Mouse (Mus musculus) embryonic stem cell, embryonic (primary cell): Measurements from ENCODE around the gene Gm20425.

Experiments
- CTCF ChIA-PET, 4 experiments: fragments of 300-600 bp in 2 of 4; fragments of 350-600 bp in 2 of 4; sonication (Branson Sonifier 250); formaldehyde crosslinking; loops; one replicate each; lab custom pipeline; 2022; ENCODE audit warnings: inconsistent platforms in 2 of 4; lab: Charles Lee
- POLR2A ChIA-PET, 4 experiments: fragments of 300-600 bp in 2 of 4; fragments of 350-600 bp in 2 of 4; sonication (Branson Sonifier 250); formaldehyde crosslinking; loops; one replicate each; lab custom pipeline; 2022; ENCODE audit warnings: antibody characterized with exemption in 4 of 4, inconsistent platforms in 1 of 4; lab: Charles Lee

Gm20425 gene

DNA sequence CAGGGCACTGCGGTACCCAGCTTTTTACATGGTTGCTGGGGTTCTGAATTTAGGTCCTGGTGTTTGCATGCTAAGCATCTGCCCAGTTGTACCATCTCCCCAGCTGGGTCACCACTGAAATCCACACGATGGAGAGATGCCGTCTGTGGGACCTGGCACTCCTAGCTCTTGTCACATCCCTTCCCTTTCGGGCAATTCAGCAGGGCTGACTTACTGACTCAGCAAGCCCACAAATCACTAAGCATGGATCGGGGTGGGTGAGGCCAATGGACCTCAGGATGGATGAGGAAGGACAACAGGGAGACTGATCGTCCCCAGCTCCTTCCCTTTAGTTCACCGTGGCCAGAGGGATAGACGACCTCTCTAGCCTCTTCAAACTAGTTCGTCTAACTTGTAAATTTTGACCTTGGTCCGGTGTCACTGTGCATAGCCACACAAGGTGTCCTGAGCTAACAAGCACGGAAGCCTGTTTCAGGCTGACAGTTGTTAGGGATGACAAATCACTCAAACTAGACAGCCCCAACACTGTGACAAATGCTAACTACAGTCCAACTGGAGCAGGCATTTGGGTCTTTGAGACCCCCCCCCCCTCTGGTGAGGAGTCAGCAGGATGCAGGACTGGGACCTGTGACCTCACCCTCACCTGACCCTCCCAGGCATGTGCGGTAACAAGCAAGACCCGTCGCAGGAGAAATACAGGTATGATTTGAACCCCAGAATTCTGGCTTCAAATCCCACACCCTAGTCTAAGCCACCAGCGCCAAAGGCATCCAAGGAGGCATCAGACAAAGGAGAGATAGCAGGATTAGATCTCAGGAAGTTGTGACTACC is 855 bp downstream of the Gm20425 start:
- ChIA-PET POLR2A (interaction anchor here (0.6 to 3.0 kb wide), 11 partner anchors 10 to 1416 kb away, joined by 3 to 14 read pairs (median 3); partner anchors contain the start of genes 1300017J02Rik (in 3 of the 4) and Topbp1 (in 3 of the 4)), CTCF (interaction anchor here in 3 of 4 experiments (1.2 to 3.5 kb wide), 4 partner anchors 21 to 137 kb away, joined by 5 to 20 read pairs (median 8); no protein-coding TSS in a partner anchor)

GRCm38 (mm10) chr9:103228370-103229003 is 1.6 kb downstream of the Gm20425 start:
- CTCF ChIA-PET, result interaction anchor here (0.6 to 3.5 kb wide), 5 partner anchors 21 to 368 kb away, joined by 3 to 20 read pairs (median 5); no protein-coding TSS in a partner anchor
- POLR2A ChIA-PET, result interaction anchor here (0.6 to 3.0 kb wide), 13 partner anchors 10 to 1417 kb away, joined by 3 to 14 read pairs (median 4); partner anchors contain the start of genes 1300017J02Rik (in 3 of the 4) and Topbp1 (in 3 of the 4)

DNA sequence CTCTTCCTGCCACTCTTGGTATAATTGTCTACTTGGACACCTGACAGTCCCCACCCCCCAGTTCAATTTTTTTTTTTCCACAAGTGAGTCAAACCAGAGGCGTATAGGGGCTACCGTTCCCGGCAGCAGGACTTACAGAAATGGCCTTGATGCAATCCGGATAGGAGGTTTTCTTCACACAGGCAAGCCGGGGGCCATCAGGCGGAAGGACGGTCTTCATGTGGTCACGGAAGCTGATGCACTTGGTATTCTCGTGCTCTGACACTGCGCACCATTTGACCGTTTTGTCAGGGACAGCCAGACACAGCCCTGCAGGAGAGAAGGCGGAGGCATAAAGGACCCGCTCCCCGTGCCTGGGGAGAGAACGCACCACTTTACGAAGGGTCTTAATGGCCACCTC is 2.3 kb downstream of the Gm20425 start:
- CTCF ChIA-PET, result interaction anchor here (0.6 to 3.5 kb wide), 6 partner anchors 20 to 368 kb away, joined by 3 to 20 read pairs (median 5); no protein-coding TSS in a partner anchor

DNA sequence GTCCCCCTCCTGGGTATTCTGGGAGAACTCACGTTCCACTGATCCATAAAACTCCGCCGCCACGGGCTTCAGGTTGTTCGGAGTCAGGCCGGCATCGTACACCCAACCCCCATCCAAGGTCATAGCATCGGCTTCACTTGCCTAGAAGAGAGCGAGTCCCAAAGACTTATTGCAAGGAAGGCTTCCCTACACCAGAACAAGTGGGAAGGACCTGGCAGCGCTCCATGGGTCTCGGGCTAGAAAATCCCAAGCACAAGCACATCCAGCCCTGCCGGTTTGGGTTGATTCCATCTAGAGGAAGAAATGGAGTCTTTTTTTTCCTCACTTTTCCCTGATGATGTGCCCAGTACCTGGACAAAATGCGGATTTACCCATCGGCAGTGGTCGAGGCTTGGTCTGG is 3.3 kb downstream of the Gm20425 start:
- ChIA-PET POLR2A (interaction anchor here in 1 of 4 experiments (3.0 kb wide), 1 partner anchor 78 kb away, joined by 14 read pairs; the partner anchor contains the start of genes 1300017J02Rik and Topbp1), CTCF (interaction anchor here in 2 of 4 experiments (0.7 to 2.6 kb wide), 4 partner anchors 19 to 76 kb away, joined by 3 to 15 read pairs (median 6); no protein-coding TSS in a partner anchor)

More for the DNA sequence above, 2.3 kb downstream of the Gm20425 start:
- POLR2A ChIA-PET, result interaction anchor here in 3 of 4 experiments (0.6 to 3.0 kb wide), 4 partner anchors 36 to 491 kb away, joined by 4 to 14 read pairs (median 7); partner anchors contain the start of genes 1300017J02Rik (in 2 of the 3) and Topbp1 (in 2 of the 3)

DNA sequence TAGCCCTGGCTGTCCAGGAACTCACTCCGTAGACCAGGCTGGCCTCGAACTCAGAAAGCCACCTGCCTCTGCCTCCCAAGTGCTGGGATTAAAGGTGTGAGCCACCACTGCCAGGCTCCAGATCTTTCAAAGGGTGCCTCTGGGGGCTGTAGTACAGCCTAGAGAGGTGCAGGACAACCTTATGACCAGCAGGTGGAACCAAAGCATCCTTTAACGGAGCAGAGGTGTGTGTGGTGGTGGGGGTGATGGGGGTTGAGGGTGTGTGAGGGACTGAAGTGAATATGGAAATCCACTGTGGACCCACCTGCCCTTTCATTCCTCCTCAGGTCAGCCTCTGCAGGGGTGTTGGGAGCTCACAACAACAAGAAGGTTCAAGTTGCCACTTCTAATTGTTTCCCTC is 4.6 kb downstream of the Gm20425 start:
- CTCF ChIA-PET, result interaction anchor here (0.6 to 2.6 kb wide), 10 partner anchors 18 to 271 kb away, joined by 3 to 18 read pairs (median 4); partner anchors contain the start of genes 1300017J02Rik (in 1 of the 4) and Topbp1 (in 1 of the 4)
- POLR2A ChIA-PET, result interaction anchor here in 3 of 4 experiments (0.6 to 1.2 kb wide), 6 partner anchors 14 to 351 kb away, joined by 3 to 6 read pairs (median 4); partner anchors contain the start of genes 1300017J02Rik (in 1 of the 3) and Topbp1 (in 1 of the 3)

- CTCF ChIA-PET, result interaction anchor here in 2 of 4 experiments (1.5 to 2.6 kb wide), 3 partner anchors 17 to 78 kb away, joined by 6 to 18 read pairs (median 8); no protein-coding TSS in a partner anchor
Measured at GRCm38 (mm10) chr9:103224721-103225120, 5.4 kb downstream of the Gm20425 start.

DNA sequence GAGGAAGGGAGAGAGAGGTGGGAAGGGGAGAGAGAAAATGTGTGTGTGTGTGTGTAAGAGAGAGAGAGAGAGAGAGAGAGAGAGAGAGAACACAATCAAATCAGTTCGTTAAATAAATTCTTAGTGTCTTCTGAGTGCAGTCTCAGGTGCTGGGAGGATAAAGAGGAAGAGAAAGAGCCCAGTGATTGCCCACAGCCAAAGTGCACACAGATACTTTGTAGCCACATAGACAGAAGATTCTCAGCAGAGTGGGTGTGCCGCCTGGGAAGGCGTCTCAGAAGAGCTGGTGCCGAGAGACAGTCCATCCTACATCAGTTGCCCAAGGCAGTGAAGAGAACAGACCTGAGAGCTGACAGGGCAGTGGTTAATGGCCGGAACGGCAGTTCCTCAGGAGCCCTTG is 15.8 kb downstream of the Gm20425 start:
- ChIA-PET POLR2A (interaction anchor here in 1 of 4 experiments (0.6 kb wide), 1 partner anchor 74 kb away, joined by 3 read pairs; no protein-coding TSS in a partner anchor), CTCF (interaction anchor here in 1 of 4 experiments (0.6 kb wide), 1 partner anchor 112 kb away, joined by 3 read pairs; no protein-coding TSS in a partner anchor)

More at GRCm38 (mm10) chr9:103224721-103225120, 5.4 kb downstream of the Gm20425 start:
- POLR2A ChIA-PET, result no interaction called here

- CTCF ChIA-PET, result no interaction called here
- POLR2A ChIA-PET, result interaction anchor here in 2 of 4 experiments (0.6 to 1.3 kb wide), 2 partner anchors 73 to 89 kb away, joined by 3 read pairs; no protein-coding TSS in a partner anchor
Measured at GRCm38 (mm10) chr9:103213631-103214030, 16.5 kb downstream of the Gm20425 start.

DNA sequence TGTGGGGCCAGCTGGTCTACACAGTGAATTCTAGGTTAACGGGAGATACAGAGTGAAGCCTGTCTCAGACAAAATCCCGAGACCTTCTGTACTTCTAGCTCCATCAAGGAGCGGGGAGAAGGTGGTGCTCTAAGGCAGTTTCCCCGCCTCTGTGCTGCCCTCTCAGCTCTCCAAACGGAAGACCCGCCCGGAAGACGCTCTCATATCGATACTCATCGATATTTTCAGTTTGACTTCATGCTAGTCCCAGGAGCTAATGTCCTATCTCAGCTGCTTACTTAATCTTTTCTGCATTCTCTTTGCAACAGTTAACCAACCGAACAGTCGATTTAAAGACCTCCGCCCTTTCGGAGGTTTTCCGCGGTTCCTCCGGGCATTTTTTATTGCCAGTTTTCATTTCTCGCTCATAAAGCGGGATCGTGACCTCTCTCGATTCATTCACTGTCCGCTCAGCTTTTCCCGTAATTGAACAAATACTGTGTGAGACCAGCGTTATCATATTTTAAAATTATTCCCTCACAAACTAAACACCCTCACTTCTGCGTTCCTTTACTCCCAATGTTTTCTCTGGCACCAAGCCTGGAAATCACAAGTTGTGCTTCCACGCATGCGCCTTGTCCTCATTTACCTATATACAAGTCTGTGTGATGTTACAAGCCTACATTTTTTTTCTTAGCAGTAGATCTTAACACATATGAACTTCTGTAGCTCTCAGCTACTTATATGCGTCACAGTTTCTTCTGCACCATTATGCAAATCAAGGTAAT is 17.3 kb downstream of the Gm20425 start:
- ChIA-PET CTCF (no interaction called here), POLR2A (interaction anchor here in 3 of 4 experiments (0.6 to 1.3 kb wide), 4 partner anchors 48 to 90 kb away, joined by 3 to 5 read pairs (median 3); no protein-coding TSS in a partner anchor)

DNA sequence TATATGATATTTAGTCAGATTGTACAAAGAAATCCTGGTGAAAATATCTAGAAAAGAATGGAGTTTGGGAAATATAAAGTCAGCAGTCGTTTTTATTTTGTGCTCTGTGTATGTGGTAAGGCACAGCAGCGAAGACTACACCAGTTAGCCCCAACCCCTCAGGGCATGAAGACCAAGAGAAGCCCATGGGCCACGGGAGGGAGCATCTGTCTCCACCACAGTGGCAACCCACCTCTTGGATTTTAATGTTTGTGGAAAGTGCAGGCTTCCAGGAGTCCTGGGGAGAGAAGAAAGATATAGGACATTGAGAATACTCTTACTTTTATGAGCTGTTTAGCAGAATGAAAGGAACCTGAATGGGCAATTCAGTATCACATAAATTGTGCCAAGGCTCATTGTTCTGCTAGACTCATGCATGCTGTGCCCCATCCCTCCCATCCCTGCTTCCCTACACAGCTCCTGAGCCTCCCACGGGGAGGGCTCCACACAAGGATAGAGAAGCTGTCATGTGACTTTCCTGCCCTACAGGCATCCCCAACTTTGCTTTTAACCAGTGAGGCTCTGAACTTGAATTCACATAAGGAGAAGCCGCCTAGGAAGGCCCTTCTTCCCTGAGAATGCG is 21.2 kb downstream of the Gm20425 start:
- ChIA-PET POLR2A (interaction anchor here in 2 of 4 experiments (1.5 kb wide), 2 partner anchors 96 kb away, joined by 5 to 6 read pairs; partner anchors contain the start of genes 1300017J02Rik (in 2 of the 2) and Topbp1 (in 2 of the 2)), CTCF (interaction anchor here (0.5 to 1.4 kb wide), 5 partner anchors 60 to 234 kb away, joined by 3 to 6 read pairs (median 4); no protein-coding TSS in a partner anchor)

- POLR2A ChIA-PET, result interaction anchor here in 3 of 4 experiments (0.6 to 1.5 kb wide), 16 partner anchors 9 to 516 kb away, joined by 3 to 7 read pairs (median 4); partner anchors contain the start of genes 1300017J02Rik (in 3 of the 3) and Topbp1 (in 3 of the 3)
- CTCF ChIA-PET, result interaction anchor here (0.5 to 1.7 kb wide), 62 partner anchors 8 to 1339 kb away, joined by 3 to 23 read pairs (median 4); partner anchors contain the start of genes 1300017J02Rik (in 4 of the 4), Topbp1 (in 4 of the 4), Trf (in 2 of the 4) and Gm20425 (in 1 of the 4)
Measured at GRCm38 (mm10) chr9:103207846-103208245, 22.3 kb downstream of the Gm20425 start.

DNA sequence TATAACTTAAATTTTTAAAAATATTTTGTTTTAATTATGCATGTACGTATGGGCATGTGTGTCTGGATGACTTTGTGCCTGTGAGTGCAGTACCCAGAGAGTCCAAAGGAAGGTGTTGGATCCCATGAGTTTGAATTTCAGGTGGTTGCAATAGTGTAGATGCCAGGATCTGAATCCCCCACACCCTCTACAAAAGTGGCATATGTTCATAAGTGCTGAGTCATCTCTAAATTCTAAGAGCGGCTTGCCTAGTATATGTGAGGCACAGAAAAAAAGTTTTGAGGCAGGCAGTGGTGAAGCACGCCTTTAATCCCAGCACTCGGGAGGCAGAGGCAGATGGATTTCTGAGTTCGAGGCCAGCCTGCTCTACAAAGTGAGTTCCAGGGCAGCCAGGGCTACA is 24.3 kb downstream of the Gm20425 start:
- CTCF ChIA-PET, result interaction anchor here in 2 of 4 experiments (0.7 to 1.2 kb wide), 3 partner anchors 64 to 358 kb away, joined by 3 to 7 read pairs (median 6); no protein-coding TSS in a partner anchor
- POLR2A ChIA-PET, result no interaction called here

GRCm38 (mm10) chr9:103201561-103202260 is 28.4 kb downstream of the Gm20425 start, which contains the start of gene Srprb:
Srprb (minus strand) TSS chr9:103202137.
- ChIA-PET CTCF (no interaction called here), POLR2A (interaction anchor here (0.5 to 3.2 kb wide), 12 partner anchors 9 to 253 kb away, joined by 3 to 17 read pairs (median 4); no protein-coding TSS in a partner anchor)

DNA sequence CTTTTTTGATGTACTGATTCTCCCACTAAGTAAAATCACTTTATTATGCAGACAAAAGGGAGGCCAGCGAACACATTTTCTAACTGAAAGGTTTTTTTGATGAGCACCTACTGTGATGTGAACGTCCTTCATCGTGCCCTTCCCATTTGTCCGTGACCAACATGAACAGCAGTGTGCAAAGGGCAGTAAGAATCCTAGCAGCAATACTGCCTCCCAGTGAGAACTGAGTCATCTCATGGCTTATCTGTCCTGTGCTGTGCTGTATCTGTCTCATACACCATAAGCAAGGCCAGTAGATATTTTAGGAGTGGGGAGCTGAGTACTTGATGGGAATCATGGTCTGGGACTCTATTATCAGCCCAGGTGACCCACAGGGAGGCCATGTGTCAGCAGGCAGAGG is 41.7 kb downstream of the Gm20425 start:
- ChIA-PET CTCF (no interaction called here), POLR2A (interaction anchor here in 2 of 4 experiments (0.6 to 2.7 kb wide), 7 partner anchors 7 to 55 kb away, joined by 3 to 17 read pairs (median 3); partner anchors contain the start of gene Srprb (in 1 of the 2))

DNA sequence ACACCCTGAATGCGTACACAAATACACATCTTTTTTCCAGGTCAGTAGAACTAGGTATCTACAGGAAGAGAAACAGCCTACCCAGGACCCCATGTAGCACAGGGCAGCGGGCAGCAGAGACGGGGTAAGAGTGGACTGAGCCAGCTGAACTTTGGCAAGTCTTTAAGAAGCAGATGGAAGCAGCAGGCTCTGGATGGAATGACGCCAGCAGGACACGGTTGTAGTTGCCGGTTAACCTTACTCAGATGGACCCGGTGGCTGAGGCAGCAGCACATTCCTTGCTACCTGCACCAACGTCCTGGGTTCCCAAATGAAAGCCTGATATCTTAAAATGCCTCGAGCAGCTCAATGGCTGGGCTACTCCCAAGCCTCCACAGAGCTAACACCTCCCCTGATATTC is 43.4 kb downstream of the Gm20425 start:
- POLR2A ChIA-PET, result interaction anchor here in 3 of 4 experiments (0.7 to 2.7 kb wide), 7 partner anchors 9 to 66 kb away, joined by 3 to 17 read pairs (median 5); partner anchors contain the start of gene Srprb (in 1 of the 3)

More for the DNA sequence above, 43.4 kb downstream of the Gm20425 start:
- CTCF ChIA-PET, result no interaction called here
